Mouse (Mus musculus): ENCODE measurements at regions not wholly inside any gene's neighbourhood (a gene's known extent, or its start where the extent isn't known, plus 50 kb on each side); places are given as distances from the start of the nearest gene placed in this dataset.

DNA sequence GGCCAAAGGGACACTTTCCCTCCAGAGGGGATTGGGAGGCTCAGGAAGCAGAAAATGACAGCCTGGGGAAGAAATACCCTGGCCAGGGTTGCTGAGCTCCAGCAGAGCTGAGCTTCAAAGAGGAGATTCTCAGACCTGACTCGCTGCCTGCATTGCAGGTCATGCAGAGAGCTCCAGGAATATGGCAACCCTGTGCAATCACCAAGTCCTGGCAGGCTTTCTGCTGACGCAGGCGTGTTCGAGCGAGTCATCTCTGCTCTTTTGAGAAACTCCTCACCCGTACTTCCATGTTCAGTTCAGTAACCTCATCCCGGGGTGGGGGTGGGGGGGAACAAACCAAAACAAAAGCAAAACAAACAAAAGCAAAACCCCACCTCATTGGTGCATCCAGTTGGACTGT, 89.9 kb upstream of the Spin1 start:
- WGBS = 89% methylated on average over 7 of the region's 7 CpGs
- Histone ChIP-seq H3K4me3 (ENCODE audit: low read depth, low read length) (no peak overlapping the region), H3K9me3 (ENCODE audit: low read length) (no peaks in the 10 kb centered on the region), H3K36me3 (ENCODE audit: insufficient read depth, low read length) (no peaks in the 10 kb centered on the region), H3K27ac (ENCODE audit: low read length) (no peak overlapping the region), H3K4me2 (replicated peaks; ENCODE audit: low read depth, low read length) (no peak overlapping the region), H3K27me3 (replicated peaks; ENCODE audit: insufficient read depth, low read length) (no peaks in the 10 kb centered on the region), H3K9ac (replicated peaks; ENCODE audit: low read depth) (no peak overlapping the region), H3K4me1 (ENCODE audit: insufficient read depth, low read depth, low read length) (no peaks in the 10 kb centered on the region)
- ATAC-seq (no peak), DNase-seq (ENCODE audit: low spot score) (no peak)
- no peak for TF ChIP-seq CTCF (IDR thresholded peaks at IDR 0.05)
- TF ChIP-seq EP300 (IDR thresholded peaks at IDR 0.05) = no peak

- ATAC-seq = no peak
- TF ChIP-seq EP300 (IDR thresholded peaks at IDR 0.05) = no peak
- no peak for TF ChIP-seq CTCF (IDR thresholded peaks at IDR 0.05)
- H3K4me1 ChIP-seq (ENCODE audit: insufficient read depth, low read depth, low read length) = no peaks in the 10 kb centered on the region
- 77% methylated on average over 3 of the region's 3 CpGs for WGBS
- DNase-seq (ENCODE audit: low spot score) = no peak
- H3K9ac ChIP-seq (replicated peaks; ENCODE audit: low read depth) = no peak overlapping the region
- no peaks in the 10 kb centered on the region for H3K36me3 ChIP-seq (ENCODE audit: insufficient read depth, low read length)
- no peak overlapping the region for H3K4me3 ChIP-seq (ENCODE audit: low read depth, low read length)
- no peaks in the 10 kb centered on the region for H3K27me3 ChIP-seq (replicated peaks; ENCODE audit: insufficient read depth, low read length)
- no peak overlapping the region for H3K4me2 ChIP-seq (replicated peaks; ENCODE audit: low read depth, low read length)
- H3K9me3 ChIP-seq (ENCODE audit: low read length) = no peaks in the 10 kb centered on the region
- H3K27ac ChIP-seq (ENCODE audit: low read length) = no peak overlapping the region
These were observed 84.5 kb upstream of the Spin1 start for GRCm38 (mm10) chr13:51016209-51016608.

DNA sequence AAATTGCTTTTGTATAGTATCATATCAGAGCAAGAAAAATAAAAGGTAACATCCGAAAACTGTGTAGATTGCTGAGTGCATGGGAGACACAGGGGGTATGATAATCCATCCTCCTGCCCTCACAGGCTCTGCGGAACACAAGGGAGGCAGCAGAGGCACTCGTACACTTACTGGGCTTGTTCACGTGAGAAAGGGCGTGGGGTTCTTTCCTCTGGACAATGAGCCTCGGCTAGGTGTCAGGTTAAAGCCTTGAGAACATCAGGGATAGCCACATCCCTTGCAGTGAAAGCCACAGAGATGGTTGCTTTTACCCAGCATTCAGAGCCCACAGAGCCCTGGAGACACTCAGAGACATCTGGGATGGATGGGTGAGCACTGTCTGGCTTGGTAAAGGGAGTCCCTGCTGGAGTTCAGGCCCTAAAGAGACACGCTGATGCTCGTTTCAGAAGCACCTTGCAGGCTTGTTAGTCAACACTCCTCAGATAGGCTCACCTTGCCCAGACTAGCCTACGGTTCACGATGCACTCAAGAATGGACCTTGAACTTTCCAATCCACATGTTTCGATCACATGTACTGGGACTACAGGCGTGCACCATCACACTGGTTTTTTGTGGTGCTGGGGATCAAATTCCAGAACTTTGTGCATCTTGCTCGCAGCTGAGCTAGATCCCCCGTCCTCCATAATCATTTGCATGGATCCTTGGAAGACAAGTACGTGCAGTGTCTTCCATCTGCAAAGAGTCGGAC, 83.5 kb upstream of the Spin1 start:
- no peak overlapping the region for H3K4me2 ChIP-seq (replicated peaks; ENCODE audit: low read depth, low read length)
- 74% methylated on average over 16 of the region's 16 CpGs for WGBS
- TF ChIP-seq EP300 (IDR thresholded peaks at IDR 0.05) (no peak), CTCF (IDR thresholded peaks at IDR 0.05) (no peak)

DNA sequence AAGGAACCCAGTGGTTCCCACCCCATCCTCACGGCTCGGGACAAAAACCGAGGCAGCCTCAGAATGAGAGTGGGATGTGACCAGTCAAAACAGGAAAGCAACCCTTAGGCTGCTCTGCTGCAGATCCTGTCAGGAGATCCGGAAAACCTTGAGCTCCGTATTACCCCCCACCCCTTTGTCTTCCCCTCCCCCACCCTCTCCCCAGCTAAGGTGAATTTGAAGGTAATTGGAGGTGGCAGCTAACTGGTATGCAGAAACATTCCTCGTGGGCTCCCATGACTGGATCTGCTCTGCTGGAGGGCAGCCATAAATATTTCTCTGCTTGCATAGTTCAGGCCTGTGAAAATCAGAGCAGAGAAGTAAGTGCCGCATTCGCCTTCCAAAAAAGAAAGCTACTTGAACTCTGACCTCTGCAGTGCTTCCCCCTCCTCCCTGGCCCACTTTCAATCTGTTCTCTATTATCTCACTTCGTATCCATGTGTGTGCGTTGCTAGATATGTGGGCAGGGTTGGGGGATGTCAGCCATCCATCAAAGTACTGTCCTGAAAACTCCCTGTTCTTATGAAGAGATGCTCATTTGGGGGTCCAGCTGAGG, 82.9 kb upstream of the Spin1 start:
- Histone ChIP-seq H3K27me3 (replicated peaks; ENCODE audit: insufficient read depth, low read length) (no peaks in the 10 kb centered on the region), H3K27ac (ENCODE audit: low read length) (no peak overlapping the region), H3K9ac (replicated peaks; ENCODE audit: low read depth) (no peak overlapping the region), H3K36me3 (ENCODE audit: insufficient read depth, low read length) (no peaks in the 10 kb centered on the region), H3K4me2 (replicated peaks; ENCODE audit: low read depth, low read length) (no peak overlapping the region), H3K4me1 (ENCODE audit: insufficient read depth, low read depth, low read length) (no peaks in the 10 kb centered on the region), H3K9me3 (ENCODE audit: low read length) (no peaks in the 10 kb centered on the region), H3K4me3 (ENCODE audit: low read depth, low read length) (no peak overlapping the region)
- DNase-seq (ENCODE audit: low spot score) = peak; percentile 47
- ATAC-seq = 0 out of 2 replicates have a peak, but pooled peaks have one; percentile 30
- TF ChIP-seq EP300 (IDR thresholded peaks at IDR 0.05) (no peak), CTCF (IDR thresholded peaks at IDR 0.05) (no peak)
- WGBS = 18% methylated on average over 10 of the region's 10 CpGs

More for the DNA sequence above, 83.5 kb upstream of the Spin1 start:
- H3K27ac ChIP-seq (ENCODE audit: low read length) = no peak overlapping the region
- H3K27me3 ChIP-seq (replicated peaks; ENCODE audit: insufficient read depth, low read length) = no peaks in the 10 kb centered on the region
- no peaks in the 10 kb centered on the region for H3K9me3 ChIP-seq (ENCODE audit: low read length)
- no peak overlapping the region for H3K4me3 ChIP-seq (ENCODE audit: low read depth, low read length)
- ATAC-seq (no peak), DNase-seq (ENCODE audit: low spot score) (no peak)
- H3K36me3 ChIP-seq (ENCODE audit: insufficient read depth, low read length) = no peaks in the 10 kb centered on the region
- no peaks in the 10 kb centered on the region for H3K4me1 ChIP-seq (ENCODE audit: insufficient read depth, low read depth, low read length)
- H3K9ac ChIP-seq (replicated peaks; ENCODE audit: low read depth) = no peak overlapping the region

GRCm38 (mm10) chr13:51018366-51018765, 82.3 kb upstream of the Spin1 start:
- DNase-seq (ENCODE audit: low spot score) (no peak), ATAC-seq (no peak)
- H3K9ac ChIP-seq (replicated peaks; ENCODE audit: low read depth) = no peak overlapping the region
- no peak overlapping the region for H3K4me2 ChIP-seq (replicated peaks; ENCODE audit: low read depth, low read length)
- no peaks in the 10 kb centered on the region for H3K4me1 ChIP-seq (ENCODE audit: insufficient read depth, low read depth, low read length)
- H3K4me3 ChIP-seq (ENCODE audit: low read depth, low read length) = no peak overlapping the region
- no peak for TF ChIP-seq CTCF (IDR thresholded peaks at IDR 0.05)
- no peak for TF ChIP-seq EP300 (IDR thresholded peaks at IDR 0.05)
- H3K27ac ChIP-seq (ENCODE audit: low read length) = no peak overlapping the region
- no peaks in the 10 kb centered on the region for H3K36me3 ChIP-seq (ENCODE audit: insufficient read depth, low read length)
- H3K27me3 ChIP-seq (replicated peaks; ENCODE audit: insufficient read depth, low read length) = no peaks in the 10 kb centered on the region
- 68% methylated on average over 10 of the region's 10 CpGs for WGBS
- H3K9me3 ChIP-seq (ENCODE audit: low read length) = no peaks in the 10 kb centered on the region

DNA sequence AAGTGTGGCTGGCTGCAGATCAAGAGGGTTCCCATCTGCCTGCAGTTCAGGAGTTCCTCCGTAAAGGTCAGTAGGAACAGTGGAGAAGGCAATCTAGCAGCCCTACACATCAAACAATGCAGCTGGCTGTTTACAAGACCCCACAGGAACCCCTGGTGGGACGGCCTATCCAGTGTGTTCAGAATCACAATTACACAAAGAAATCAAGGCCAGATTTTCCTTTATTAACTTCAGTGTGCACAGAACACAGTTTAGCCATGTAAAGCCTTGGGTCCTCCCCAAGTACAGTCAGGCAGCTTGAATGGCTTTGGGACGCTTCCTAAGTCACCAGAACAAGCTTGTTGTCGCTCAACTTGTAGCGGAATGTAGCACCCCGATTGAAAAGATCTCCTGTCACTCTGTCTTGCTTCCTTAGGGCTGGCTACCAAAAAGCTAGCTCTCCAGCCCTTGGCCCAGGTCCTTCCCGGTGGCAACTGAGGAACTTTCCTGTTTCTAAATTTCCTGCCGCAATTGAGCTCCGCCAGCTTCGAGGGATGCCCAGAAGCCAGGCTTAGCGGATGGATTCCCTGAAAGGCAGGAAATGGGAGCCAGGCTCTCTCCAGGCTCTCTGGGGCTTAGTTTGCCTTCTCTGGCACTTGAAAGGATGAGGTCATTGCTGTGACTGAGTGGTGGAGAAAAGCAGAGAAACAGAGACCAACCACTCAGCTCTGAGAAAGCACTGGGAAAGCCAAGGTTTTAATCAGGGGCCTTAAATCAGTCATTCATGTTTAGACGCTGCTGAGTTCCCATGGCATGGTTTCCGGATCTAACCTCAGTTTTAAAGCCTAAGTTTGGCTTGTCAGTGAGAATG, 78.1 kb upstream of the Spin1 start:
- peak; percentile 84 for ATAC-seq
- WGBS = 19% methylated on average over 13 of the region's 13 CpGs
- Histone ChIP-seq H3K27ac (ENCODE audit: low read length) (0 out of 2 replicates have a peak overlapping the region, but pooled peaks have one; percentile 1), H3K4me3 (ENCODE audit: low read depth, low read length) (no peak overlapping the region), H3K4me1 (ENCODE audit: insufficient read depth, low read depth, low read length) (no peaks in the 10 kb centered on the region), H3K36me3 (ENCODE audit: insufficient read depth, low read length) (no peaks in the 10 kb centered on the region), H3K27me3 (replicated peaks; ENCODE audit: insufficient read depth, low read length) (no peaks in the 10 kb centered on the region), H3K9ac (replicated peaks; ENCODE audit: low read depth) (no peak overlapping the region), H3K9me3 (ENCODE audit: low read length) (no peaks in the 10 kb centered on the region), H3K4me2 (replicated peaks; ENCODE audit: low read depth, low read length) (0 out of 2 replicates have a peak overlapping the region, but pooled peaks have one; percentile 9)
- no peak for TF ChIP-seq EP300 (IDR thresholded peaks at IDR 0.05)
- no peak for TF ChIP-seq CTCF (IDR thresholded peaks at IDR 0.05)
- DNase-seq (ENCODE audit: low spot score) = peak; percentile 69
